ENCODE assay signal across 28 mouse cellular contexts in genomic region chr16:23196791-23197190, GRCm38 (mm10). TPM values are rescaled to one million over a fixed set of nuclear protein-coding genes. Genes with fewer than 3 reads are reported as not detected.
DNase-seq lines count a peak whose midpoint lies in the region; ATAC-seq and TF ChIP-seq lines count a peak whose summit lies in the region.
"Had no signal": no experiment of that assay in that cellular context is flagged by ENCODE, and none has a peak within 500 bp of the region (broad histone marks: within the 10 kb centered on the region; RNA-seq: fewer than 3 reads in every experiment).

No protein-coding gene starts in this region.

- no peak for TF ChIP-seq CTCF in liver, adult 2 months (IDR thresholded peaks at IDR 0.05; ENCODE audit: low read depth, low read length)

- H3K4me3 ChIP-seq in liver, adult 2 months (ENCODE audit: insufficient read depth, low read depth, low read length): no peak overlapping the region
- H3K4me3 ChIP-seq in embryonic facial prominence, embryonic 10.5 days: no peak overlapping the region
- H3K4me3 ChIP-seq: embryonic facial prominence, embryonic 12.5 days; embryonic facial prominence, embryonic 15.5 days; gastrocnemius, adult 2 months; heart, embryonic 12.5 days; heart, embryonic 15.5 days had no signal

- peak; percentile 51 for DNase-seq in CD4-positive, CD25-positive, alpha-beta regulatory T cell, adult 2 months (ENCODE audit: low read depth, low spot score)
- DNase-seq in liver, adult 2 months (ENCODE audit: extremely low read depth, low read depth, low spot score): no peak
- DNase-seq in liver: no peak
- peak; percentile 69 for DNase-seq in naive thymus-derived CD4-positive, alpha-beta T cell, adult 2 months (ENCODE audit: low read depth)
- no peak for DNase-seq in cerebellum, adult 11 months
- no peak for DNase-seq in embryonic facial prominence, embryonic 10.5 days (ENCODE audit: low spot score)
- DNase-seq: adrenal gland, adult 2 months; adrenal gland, postnatal 14 days; cerebellum, adult 18-20 months; cerebellum, adult 9-10 months; cerebellum, postnatal 14 days; forebrain, postnatal 0 days; gastrocnemius, adult 2 months; gastrocnemius, postnatal 14 days; heart, adult 18-20 months; heart, postnatal 14 days; heart, postnatal 4 days had no signal

- no peaks in the 10 kb centered on the region for H3K27me3 ChIP-seq in liver, adult 2 months (ENCODE audit: control insufficient read depth, insufficient read depth, low read length)
- no peaks in the 10 kb centered on the region for H3K27me3 ChIP-seq in embryonic facial prominence, embryonic 10.5 days (replicated peaks; ENCODE audit: low read depth, poor library complexity, severe bottlenecking)
- H3K27me3 ChIP-seq: embryonic facial prominence, embryonic 12.5 days; embryonic facial prominence, embryonic 15.5 days; heart, embryonic 12.5 days; heart, embryonic 15.5 days had no signal

- H3K36me3 ChIP-seq in liver, adult 2 months (ENCODE audit: control insufficient read depth, insufficient read depth, low read length): peaks cover 5% of the 10 kb centered on the region
- no peaks in the 10 kb centered on the region for H3K36me3 ChIP-seq in embryonic facial prominence, embryonic 10.5 days (replicated peaks)
- H3K36me3 ChIP-seq: embryonic facial prominence, embryonic 12.5 days; embryonic facial prominence, embryonic 15.5 days; heart, embryonic 12.5 days; heart, embryonic 15.5 days had no signal

- peaks cover 12% of the 10 kb centered on the region for H3K4me1 ChIP-seq in liver, adult 2 months (ENCODE audit: control insufficient read depth, insufficient read depth, low read length)
- H3K4me1 ChIP-seq in embryonic facial prominence, embryonic 10.5 days: no peaks in the 10 kb centered on the region
- H3K4me1 ChIP-seq: embryonic facial prominence, embryonic 12.5 days; embryonic facial prominence, embryonic 15.5 days; heart, embryonic 12.5 days; heart, embryonic 15.5 days had no signal

- WGBS in liver, adult 2 months: 28% methylated on average over 6 of the region's 6 CpGs
- 93% methylated on average over 6 of the region's 6 CpGs for WGBS in embryonic facial prominence, embryonic 10.5 days

- no peaks in the 10 kb centered on the region for H3K9me3 ChIP-seq in embryonic facial prominence, embryonic 10.5 days
- H3K9me3 ChIP-seq: embryonic facial prominence, embryonic 12.5 days; embryonic facial prominence, embryonic 15.5 days; heart, embryonic 12.5 days; heart, embryonic 15.5 days had no signal

- 0 out of 2 replicates have a peak, but pooled peaks have one; percentile 6 for TF ChIP-seq POLR2A in liver, adult 2 months (IDR thresholded peaks at IDR 0.05; ENCODE audit: extremely low read depth, insufficient read depth, low read length)

- peak overlapping the region; percentile 46 for H3K9ac ChIP-seq in liver, adult 2 months (ENCODE audit: low read depth, low read length)
- H3K9ac ChIP-seq: embryonic facial prominence, embryonic 12.5 days; embryonic facial prominence, embryonic 15.5 days; forebrain, postnatal 0 days; heart, embryonic 12.5 days; heart, embryonic 15.5 days; hindbrain, embryonic 14.5 days had no signal

- ATAC-seq in CD4-positive, CD25-positive, alpha-beta regulatory T cell, adult 4 months: no peak
- ATAC-seq: forebrain, embryonic 14.5 days; forebrain, postnatal 0 days; hindbrain, postnatal 0 days; inflammation-experienced regulatory T-cells, adult 6 months had no signal

- no peaks in the 10 kb centered on the region for H3K79me2 ChIP-seq in liver, adult 2 months (ENCODE audit: control insufficient read depth, insufficient read depth, low read length)

- H3K27ac ChIP-seq in liver, adult 2 months (replicated peaks; ENCODE audit: insufficient read depth, low read depth, low read length): peak overlapping the region; percentile 82
- H3K27ac ChIP-seq in embryonic facial prominence, embryonic 10.5 days (replicated peaks): no peak overlapping the region
- H3K27ac ChIP-seq: embryonic facial prominence, embryonic 12.5 days; embryonic facial prominence, embryonic 15.5 days; gastrocnemius, adult 2 months; heart, embryonic 15.5 days; hindbrain, embryonic 14.5 days; hindbrain, postnatal 0 days had no signal

RNA-seq across cellular contexts. Expression of gene St6gal1, which starts 27.7 kb away (rescaled TPM):
- polyA plus RNA-seq in CD4-positive, CD25-positive, alpha-beta regulatory T cell, adult 4 months (2017; shearing (Covaris generic)): 10 to 100 TPM; 70.1 to 99.5 TPM
- 36.7 and 50.3 TPM in 2 replicates for total RNA-seq in liver, adult 2 months (2014; rRNA removed)
- 38.1 and 41.3 TPM in 2 replicates for polyA plus RNA-seq in liver, adult 2 months (2012; rRNA removed)
- polyA plus RNA-seq in embryonic facial prominence, embryonic 10.5 days (2016; fragmentation: Nextera tagmentation; extraction: Ambion mirVana): 27.3 and 28.9 TPM in 2 replicates

RNA-seq across cellular contexts. Expression of gene Adipoq, which starts 50.5 kb away (rescaled TPM):
- polyA plus RNA-seq in CD4-positive, CD25-positive, alpha-beta regulatory T cell, adult 4 months (2017; shearing (Covaris generic)): not detected
- total RNA-seq in liver, adult 2 months (2014; rRNA removed): 0.87 and 1.2 TPM in 2 replicates
- polyA plus RNA-seq in liver, adult 2 months (2012; rRNA removed): 0.09 TPM in 1 of 2 replicates, not detected in the other
- not detected in 2 replicates for polyA plus RNA-seq in embryonic facial prominence, embryonic 10.5 days (2016; fragmentation: Nextera tagmentation; extraction: Ambion mirVana)
- total RNA-seq: hindbrain, postnatal 0 days had no signal
- polyA plus RNA-seq: embryonic facial prominence, embryonic 12.5 days; forebrain, embryonic 11.5 days; forebrain, embryonic 14.5 days; forebrain, postnatal 0 days; heart, embryonic 15.5 days; hindbrain, embryonic 11.5 days; hindbrain, embryonic 14.5 days; hindbrain, postnatal 0 days had no signal

Comparison
In these comparisons a context has a peak if more than half of its experiments do, and no peak if none do; other contexts are left out.
1. DNase-seq: peak in CD4-positive, CD25-positive, alpha-beta regulatory T cell, adult 2 months (single experiment) and naive thymus-derived CD4-positive, alpha-beta T cell, adult 2 months (single experiment); none in liver, adult 2 months (single experiment), liver (single experiment), cerebellum, adult 11 months (single experiment) and embryonic facial prominence, embryonic 10.5 days (single experiment).